Mouse (Mus musculus) midbrain, embryonic 11.5 days (tissue): ENCODE measurements around the gene Lrrc38. TPM values are rescaled to one million over a fixed set of nuclear protein-coding genes. Genes with fewer than 3 reads are reported as not detected.

ENCODE experiments used
- ATAC-seq: fragments of 200-750 bp; cut with Nextera tagmentation; 2 replicates; pipeline ENCODE4 v1.8.0; 2017; ENCODE audit warnings: moderate TSS enrichment, moderate library complexity; ENCODE audit not compliant: low FRiP score
- DNase-seq: peaks from one replicate; pipeline ENCODE4 v3.0.0; 2015; ENCODE audit warnings: low spot score; ENCODE audit errors: missing footprints
- H3K27ac ChIP-seq: fragments of 300-500 bp; sonication (generic); 2 replicates; pipeline ENCODE4 v1.5.1; 2014; ENCODE audit warnings: low read depth, low read length
- H3K27me3 ChIP-seq: fragments of 300-500 bp; sonication (generic); 2 replicates; pipeline ENCODE4 v1.6.1; 2014; ENCODE audit warnings: mild to moderate bottlenecking, low read length, moderate library complexity, mixed read lengths; ENCODE audit not compliant: control insufficient read depth, insufficient read depth
- H3K36me3 ChIP-seq: fragments of 300-500 bp; sonication (generic); 2 replicates; pipeline ENCODE4 v1.6.1; 2014; ENCODE audit warnings: mild to moderate bottlenecking, low read length, moderate library complexity, mixed read lengths; ENCODE audit not compliant: control insufficient read depth, insufficient read depth
- H3K4me1 ChIP-seq: fragments of 300-500 bp; sonication (generic); 2 replicates; pipeline ENCODE4 v1.6.1; 2014; ENCODE audit warnings: low read length; ENCODE audit not compliant: control insufficient read depth, insufficient read depth
- H3K4me2 ChIP-seq: fragments of 300-500 bp; sonication (generic); 2 replicates; pipeline ENCODE4 v1.6.1; 2014; ENCODE audit warnings: mild to moderate bottlenecking, moderate library complexity
- H3K4me3 ChIP-seq: fragments of 300-500 bp; sonication (generic); 2 replicates; pipeline ENCODE4 v1.5.1; 2014; ENCODE audit warnings: low read depth, low read length
- H3K9ac ChIP-seq: fragments of 300-500 bp; sonication (generic); 2 replicates; pipeline ENCODE4 v1.6.1; 2014; ENCODE audit warnings: low read length
- H3K9me3 ChIP-seq: fragments of 300-500 bp; sonication (generic); 2 replicates; pipeline ENCODE4 v1.6.1; 2016; ENCODE audit warnings: low read length; ENCODE audit not compliant: control insufficient read depth
- WGBS: fragments of 180-500 bp; shearing (Covaris S2); extraction: QIAGEN DNeasy Blood & Tissue Kit; methylation state at CpG from one replicate; pipeline ENCODE4 v1.1.7; 2014; 5-methylcytosine and 5-hydroxymethylcytosine counted together
- polyA plus RNA-seq: library from polyadenylated mRNA; unstranded; fragments of >200 nt; fragmentation: Nextera tagmentation; extraction: Ambion mirVana; gene quantifications from 2 replicates; pipeline ENCODE4 v1.2.1, GENCODE M21; 2014

Lrrc38 gene
- polyA plus RNA-seq: 0.08 and 0.27 TPM in 2 replicates

DNA sequence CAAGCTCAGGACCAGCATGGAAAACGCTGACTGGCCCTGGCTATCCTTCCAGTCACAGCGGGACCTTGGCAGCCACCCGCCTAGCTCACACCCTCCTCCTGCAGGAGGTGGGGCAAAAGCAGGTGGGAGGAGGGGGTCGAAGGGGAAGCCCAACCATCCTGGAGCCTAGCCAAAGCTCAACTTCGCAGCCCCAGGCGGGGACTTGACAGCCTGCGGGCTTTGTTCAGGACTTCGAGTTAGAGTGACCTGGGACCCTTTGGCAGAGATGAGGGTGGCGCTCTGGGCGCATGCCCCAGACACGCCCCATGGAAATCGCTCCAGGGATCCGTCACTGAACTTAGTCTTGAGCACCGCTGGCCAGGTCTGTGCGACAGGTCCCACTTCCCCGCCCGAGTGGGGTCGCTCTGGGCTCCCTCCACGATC lies at the start of gene Lrrc38:
Gene Lrrc38, plus strand, starts transcription at position 274 of the 423 bp plus-strand sequence.
- H3K27me3 ChIP-seq: peaks cover 39% of the 10 kb centered on the region
- WGBS: 0% methylated on average over 19 of the region's 19 CpGs
- H3K4me2 ChIP-seq: peak within 1 kb of the TSS; percentile 82
- DNase-seq (peak; percentile 94), ATAC-seq (peak; percentile 49; the same call in 1 of the 2 replicates)
- no peaks in the 10 kb centered on the region for H3K36me3 ChIP-seq
- H3K9me3 ChIP-seq: no peaks in the 10 kb centered on the region
- no peak within 1 kb of the TSS for H3K27ac ChIP-seq
- peak within 1 kb of the TSS; percentile 43 for H3K4me3 ChIP-seq
- H3K4me1 ChIP-seq: peaks cover 11% of the 10 kb centered on the region
- H3K9ac ChIP-seq: peak within 1 kb of the TSS; percentile 47; the same call in 1 of the 2 replicates

- peak; percentile 93 for DNase-seq
- ATAC-seq: no peak
- H3K27ac ChIP-seq: no peak overlapping the region
- peaks cover 20% of the 10 kb centered on the region; the same call in 1 of the 2 replicates for H3K4me1 ChIP-seq
- peak overlapping the region; percentile 76 for H3K9ac ChIP-seq
- H3K4me2 ChIP-seq: peak overlapping the region; percentile 70
- H3K4me3 ChIP-seq: peak overlapping the region; percentile 49
- no peaks in the 10 kb centered on the region for H3K36me3 ChIP-seq
- 8% methylated on average over 12 of the region's 12 CpGs for WGBS
- no peaks in the 10 kb centered on the region for H3K9me3 ChIP-seq
- H3K27me3 ChIP-seq: no peaks in the 10 kb centered on the region
Observed at GRCm38 (mm10) chr4:143300113-143300688, 49.4 kb upstream of the Lrrc38 start.

- WGBS: 65% methylated on average over 5 of the region's 5 CpGs
- Histone ChIP-seq H3K4me1 (peaks cover 15% of the 10 kb centered on the region; the same call in 1 of the 2 replicates), H3K4me3 (peak overlapping the region; percentile 49), H3K9me3 (no peaks in the 10 kb centered on the region), H3K4me2 (peak overlapping the region; percentile 70; the same call in 1 of the 2 replicates), H3K27ac (no peak overlapping the region), H3K27me3 (no peaks in the 10 kb centered on the region), H3K36me3 (no peaks in the 10 kb centered on the region), H3K9ac (no peak overlapping the region)
- ATAC-seq (no peak), DNase-seq (peak; percentile 86)
Observed at GRCm38 (mm10) chr4:143301042-143301441, 48.5 kb upstream of the Lrrc38 start.

DNA sequence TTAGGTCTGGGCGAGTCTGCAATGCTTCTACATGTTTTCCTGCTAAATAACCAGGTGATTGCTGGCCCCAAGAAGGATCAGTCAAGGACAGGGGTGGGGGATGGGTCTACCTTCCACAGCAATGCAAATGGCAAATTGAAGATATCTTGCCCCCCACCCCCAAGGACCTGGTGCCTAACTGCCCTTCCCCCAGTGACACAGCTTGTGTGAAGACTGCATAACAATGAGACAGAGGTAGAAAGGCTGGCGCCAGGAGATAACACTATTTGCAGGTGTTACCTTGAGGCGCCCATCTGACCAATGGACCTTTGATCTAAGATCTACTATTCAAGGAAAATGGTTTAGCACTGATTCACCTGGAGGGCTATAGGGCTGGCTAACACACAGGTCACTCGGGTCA lies 47.7 kb upstream of the Lrrc38 start:
- no peaks in the 10 kb centered on the region for H3K9me3 ChIP-seq
- no peak for ATAC-seq
- no peak for DNase-seq
- H3K27ac ChIP-seq: no peak overlapping the region
- peaks cover 8% of the 10 kb centered on the region; the same call in 1 of the 2 replicates for H3K4me1 ChIP-seq
- no peak overlapping the region for H3K9ac ChIP-seq
- no peaks in the 10 kb centered on the region for H3K27me3 ChIP-seq
- no peak overlapping the region for H3K4me3 ChIP-seq
- WGBS: 38% methylated on average over 4 of the region's 4 CpGs
- no peaks in the 10 kb centered on the region for H3K36me3 ChIP-seq
- no peak overlapping the region for H3K4me2 ChIP-seq

GRCm38 (mm10) chr4:143302279-143302890 lies 47.2 kb upstream of the Lrrc38 start:
- no peak for ATAC-seq
- H3K9ac ChIP-seq: no peak overlapping the region
- DNase-seq: no peak
- H3K4me3 ChIP-seq: no peak overlapping the region
- H3K27ac ChIP-seq: no peak overlapping the region
- no peak overlapping the region for H3K4me2 ChIP-seq
- WGBS: 41% methylated on average over 11 of the region's 11 CpGs
- H3K4me1 ChIP-seq: 0 out of 2 replicates have a peak, but pooled peaks cover 8% of the 10 kb centered on the region
- no peaks in the 10 kb centered on the region for H3K9me3 ChIP-seq
- no peaks in the 10 kb centered on the region for H3K27me3 ChIP-seq
- no peaks in the 10 kb centered on the region for H3K36me3 ChIP-seq

GRCm38 (mm10) chr4:143305031-143305430 lies 44.5 kb upstream of the Lrrc38 start:
- no peaks in the 10 kb centered on the region for H3K9me3 ChIP-seq

DNA sequence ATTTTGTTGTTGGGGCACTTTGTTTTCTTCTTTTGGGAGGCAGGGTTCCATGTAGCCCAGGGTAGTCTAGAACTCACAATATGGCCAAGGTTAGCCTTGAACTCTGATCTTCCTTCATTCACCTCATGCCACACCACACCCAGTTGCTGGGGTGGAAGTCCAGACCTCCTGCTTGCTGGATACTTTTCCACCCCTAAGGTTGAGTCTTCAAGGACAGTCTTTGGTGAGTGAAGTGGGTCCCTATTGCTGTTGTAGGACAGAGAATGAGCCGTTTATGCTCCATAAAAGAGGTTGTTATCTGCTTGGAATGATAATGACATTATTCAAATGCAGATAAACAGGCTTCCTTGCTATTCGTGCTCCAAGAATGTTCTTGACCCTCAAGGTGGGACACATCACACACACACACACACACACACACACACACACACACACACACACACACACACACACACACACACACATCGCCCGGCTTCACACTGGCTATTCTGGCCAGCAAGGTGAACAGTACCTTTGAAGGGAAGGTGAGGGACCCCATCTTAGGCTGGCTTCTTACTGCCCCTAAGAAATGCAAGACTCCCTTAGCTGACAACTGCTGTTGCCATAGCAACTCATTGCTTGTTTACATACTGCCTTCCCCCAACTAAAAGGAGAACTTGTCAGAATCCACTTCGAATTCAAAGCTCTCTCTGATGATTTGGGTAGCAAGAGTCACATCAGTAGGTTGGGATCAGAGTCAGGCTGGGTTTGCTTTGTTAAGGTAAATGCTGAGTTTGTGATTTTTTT lies 43.4 kb upstream of the Lrrc38 start:
- DNase-seq: no peak
- no peak for ATAC-seq
- no peak overlapping the region for H3K4me2 ChIP-seq
- no peaks in the 10 kb centered on the region for H3K36me3 ChIP-seq
- H3K27me3 ChIP-seq: no peaks in the 10 kb centered on the region
- no peak overlapping the region for H3K27ac ChIP-seq
- no peaks in the 10 kb centered on the region for H3K9me3 ChIP-seq
- 71% methylated on average over 5 of the region's 5 CpGs for WGBS
- no peaks in the 10 kb centered on the region for H3K4me1 ChIP-seq
- no peak overlapping the region for H3K4me3 ChIP-seq
- no peak overlapping the region for H3K9ac ChIP-seq

More at GRCm38 (mm10) chr4:143305031-143305430, 44.5 kb upstream of the Lrrc38 start:
- no peaks in the 10 kb centered on the region for H3K36me3 ChIP-seq
- H3K9ac ChIP-seq: no peak overlapping the region
- no peaks in the 10 kb centered on the region for H3K27me3 ChIP-seq
- no peak overlapping the region for H3K4me2 ChIP-seq
- ATAC-seq (no peak), DNase-seq (no peak)
- 0 out of 2 replicates have a peak, but pooled peaks cover 2% of the 10 kb centered on the region for H3K4me1 ChIP-seq
- WGBS: 88% methylated on average over 4 of the region's 4 CpGs
- H3K27ac ChIP-seq: no peak overlapping the region
- no peak overlapping the region for H3K4me3 ChIP-seq

DNA sequence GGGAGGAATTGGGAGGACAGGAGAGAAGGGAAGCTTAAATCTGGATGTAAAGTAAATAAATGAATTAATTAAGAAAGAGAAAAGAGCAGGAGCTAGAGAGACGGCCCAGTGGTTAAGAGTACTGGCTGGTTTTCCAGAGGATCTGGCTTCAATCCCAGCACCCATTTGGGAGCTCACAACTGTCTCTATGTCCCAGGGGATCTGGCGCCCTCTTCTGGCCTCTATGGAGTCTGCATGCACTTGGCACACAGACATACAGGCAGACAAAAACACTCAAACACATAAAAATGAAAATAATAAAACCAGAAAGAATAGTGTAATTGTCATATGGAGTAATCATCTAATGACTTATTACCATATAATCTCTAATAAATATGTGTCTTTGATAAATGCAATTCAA lies 38.2 kb upstream of the Lrrc38 start:
- Histone ChIP-seq H3K36me3 (no peaks in the 10 kb centered on the region), H3K27ac (no peak overlapping the region), H3K4me2 (no peak overlapping the region), H3K4me1 (no peaks in the 10 kb centered on the region), H3K9ac (no peak overlapping the region), H3K9me3 (no peaks in the 10 kb centered on the region), H3K4me3 (no peak overlapping the region), H3K27me3 (no peaks in the 10 kb centered on the region)
- ATAC-seq (no peak), DNase-seq (no peak)
- WGBS: 32% methylated on average over 2 of the region's 2 CpGs

- DNase-seq (no peak), ATAC-seq (no peak)
- H3K9me3 ChIP-seq: no peaks in the 10 kb centered on the region
- no peak overlapping the region for H3K4me3 ChIP-seq
- no peaks in the 10 kb centered on the region for H3K36me3 ChIP-seq
- no peak overlapping the region for H3K27ac ChIP-seq
- no peak overlapping the region for H3K4me2 ChIP-seq
- WGBS: 81% methylated on average over 6 of the region's 6 CpGs
- H3K4me1 ChIP-seq: no peaks in the 10 kb centered on the region
- no peak overlapping the region for H3K9ac ChIP-seq
- no peaks in the 10 kb centered on the region for H3K27me3 ChIP-seq
Observed at GRCm38 (mm10) chr4:143313299-143313698, 36.3 kb upstream of the Lrrc38 start.
